Mouse (Mus musculus): ENCODE data around the gene Olfr906. TPM values are rescaled to one million over a fixed set of nuclear protein-coding genes. Genes with fewer than 3 reads are reported as not detected.

Olfr906 gene
- not detected for total RNA-seq (2021)
- long read RNA-seq, experiment 1: 0 reads
- long read RNA-seq, experiment 2: 0 reads

DNA sequence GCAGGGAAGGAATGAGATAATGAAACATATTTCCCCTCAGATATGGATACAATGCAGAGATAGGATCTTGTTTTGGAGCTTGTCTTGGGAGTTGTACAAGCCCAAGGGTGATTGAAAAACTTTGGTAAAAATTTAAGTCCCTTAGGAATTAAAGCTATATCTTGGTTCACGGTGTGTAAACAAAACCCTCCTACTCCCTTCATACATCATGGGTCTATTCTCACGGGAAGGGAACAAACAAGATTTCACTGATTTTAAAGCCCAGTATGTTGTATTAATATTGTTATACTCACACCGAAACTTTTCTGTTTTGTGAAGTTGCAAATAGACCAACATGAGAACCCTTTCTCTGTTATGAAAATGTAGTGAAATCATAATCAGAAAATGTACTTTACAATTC, at the start of gene Olfr906:
Olfr906 (plus strand) TSS at position 301 of the 400 bp plus-strand sequence.
- DNase-seq (ENCODE audit: low spot score): no peak

DNA sequence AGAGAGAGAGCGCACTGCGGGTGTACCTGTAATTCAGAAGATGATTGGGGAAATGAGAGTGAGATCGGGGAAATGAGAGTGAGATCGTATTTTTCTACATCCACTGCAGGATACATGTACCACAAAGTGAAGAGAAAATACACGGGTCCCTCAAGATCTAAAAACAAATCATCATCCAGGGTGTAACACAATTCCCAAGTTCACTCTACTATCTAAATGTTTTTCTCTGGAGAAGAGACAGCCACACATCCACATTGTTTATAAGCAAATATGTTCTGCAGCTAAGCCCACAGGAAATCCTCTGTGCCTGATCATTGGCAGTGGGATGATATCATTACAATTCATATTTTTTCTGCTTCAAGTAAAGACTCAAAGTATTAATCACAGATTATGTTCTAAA, 39.5 kb upstream of the Olfr906 start, which contains the start of gene Olfr902:
Olfr902 (plus strand) TSS at position 301 of the 400 bp plus-strand sequence.
- no peak for DNase-seq (ENCODE audit: low spot score)

DNA sequence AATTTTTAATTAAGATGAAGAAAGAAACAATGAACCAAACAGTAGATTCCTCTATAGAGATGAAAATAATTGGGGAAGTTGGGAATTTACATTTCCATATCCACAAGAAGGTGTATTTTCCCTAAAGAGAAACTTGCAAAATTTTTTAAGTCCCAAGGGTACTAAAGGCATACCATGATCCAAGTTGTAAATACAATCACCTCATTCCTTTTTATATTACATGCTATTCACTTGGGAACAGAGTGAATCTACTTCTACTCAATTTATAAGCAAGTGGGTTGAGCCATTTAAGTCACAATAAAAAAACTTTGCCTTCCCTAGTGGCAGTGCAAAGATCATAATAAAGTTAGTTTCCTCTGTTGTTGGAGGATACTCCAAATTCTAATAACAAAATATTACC, 24.0 kb upstream of the Olfr906 start, which contains the start of gene Olfr904:
Olfr904 (plus strand) TSS at position 301 of the 400 bp plus-strand sequence.
- DNase-seq (ENCODE audit: low spot score): no peak

DNA sequence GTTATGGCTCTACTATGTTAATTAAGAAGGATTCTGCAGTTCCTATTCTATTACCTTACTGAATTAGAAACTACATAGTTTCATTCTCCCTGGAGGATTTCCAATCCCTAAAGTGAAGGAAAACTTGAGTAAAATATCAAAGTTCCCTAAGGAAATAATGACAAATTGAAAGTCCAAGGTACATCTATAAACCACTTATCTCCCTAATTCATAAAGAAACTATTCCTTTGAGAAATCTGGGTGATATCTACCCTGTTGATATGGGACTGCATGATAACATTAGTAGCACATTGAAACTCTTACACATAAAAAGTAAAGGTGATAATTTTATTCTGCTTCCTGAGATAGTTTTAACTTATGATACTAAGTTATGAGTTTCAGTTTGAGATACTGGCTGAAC, 16.1 kb upstream of the Olfr906 start, which contains the start of gene Olfr905:
Olfr905 (plus strand) TSS at position 301 of the 400 bp plus-strand sequence.
- no peak for DNase-seq (ENCODE audit: low spot score)

DNA sequence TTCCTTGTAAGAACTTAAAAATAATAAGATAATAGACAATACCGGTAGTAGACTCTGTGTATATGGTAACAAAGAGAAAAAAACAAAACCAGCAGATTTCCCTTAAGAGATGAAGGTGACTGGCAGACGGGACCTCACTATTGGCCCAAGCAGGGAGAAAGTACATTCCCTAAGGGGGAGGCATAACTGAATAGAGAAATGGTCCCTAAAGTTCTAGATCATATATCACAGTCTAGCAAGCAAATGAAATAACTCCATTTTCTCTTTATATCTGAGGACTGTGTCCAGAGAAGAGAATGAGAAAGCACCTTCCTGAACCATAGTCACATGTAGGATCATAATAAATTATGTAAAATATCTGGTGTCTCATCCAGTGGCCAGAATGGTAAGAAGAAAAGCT, 8.6 kb downstream of the Olfr906 start, which contains the start of gene Olfr907:
Olfr907 (plus strand) TSS at position 301 of the 400 bp plus-strand sequence.
- DNase-seq (ENCODE audit: low spot score): no peak

DNA sequence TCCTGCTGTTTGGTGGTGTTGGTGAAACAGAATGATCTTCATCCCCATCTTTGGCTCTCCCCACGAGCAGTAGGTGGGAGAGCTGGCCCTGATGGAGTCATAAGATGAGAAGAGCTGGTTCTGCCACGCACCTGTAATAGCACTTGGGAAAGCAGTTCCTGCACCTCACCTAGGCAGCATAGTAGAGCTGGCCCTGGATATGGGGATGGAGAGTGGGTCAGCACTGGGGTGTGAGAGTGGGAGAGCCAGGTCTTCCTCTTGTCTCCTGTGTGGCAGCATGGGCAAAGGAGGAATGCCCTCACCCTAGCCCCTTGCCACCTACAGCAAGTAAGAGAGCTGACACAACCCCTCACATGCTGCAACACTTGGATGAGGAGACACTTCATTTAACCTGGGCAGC, 25.5 kb downstream of the Olfr906 start:
- DNase-seq (ENCODE audit: low spot score): no peak

DNA sequence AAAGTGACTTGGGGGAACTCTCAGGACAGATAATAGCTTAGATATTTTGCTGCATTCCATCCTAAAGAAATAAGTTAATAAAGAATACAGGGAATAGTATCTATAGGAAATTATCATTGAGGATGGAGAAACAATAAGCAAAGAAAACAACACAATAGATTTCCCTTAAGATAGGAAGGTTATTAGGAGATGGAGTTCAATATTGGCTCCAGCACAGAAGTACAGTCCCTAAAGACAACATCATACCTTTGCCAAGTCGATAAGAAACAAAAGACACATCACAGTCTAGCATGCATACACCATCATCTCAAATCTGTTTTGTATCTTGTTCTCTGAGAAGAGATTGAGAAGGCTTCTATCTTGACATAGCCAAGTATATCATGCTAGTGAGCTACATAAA, 34.4 kb downstream of the Olfr906 start, which contains the start of gene Olfr911-ps1:
Olfr911-ps1 (plus strand) TSS at position 301 of the 400 bp plus-strand sequence.
- no peak for DNase-seq (ENCODE audit: low spot score)

DNA sequence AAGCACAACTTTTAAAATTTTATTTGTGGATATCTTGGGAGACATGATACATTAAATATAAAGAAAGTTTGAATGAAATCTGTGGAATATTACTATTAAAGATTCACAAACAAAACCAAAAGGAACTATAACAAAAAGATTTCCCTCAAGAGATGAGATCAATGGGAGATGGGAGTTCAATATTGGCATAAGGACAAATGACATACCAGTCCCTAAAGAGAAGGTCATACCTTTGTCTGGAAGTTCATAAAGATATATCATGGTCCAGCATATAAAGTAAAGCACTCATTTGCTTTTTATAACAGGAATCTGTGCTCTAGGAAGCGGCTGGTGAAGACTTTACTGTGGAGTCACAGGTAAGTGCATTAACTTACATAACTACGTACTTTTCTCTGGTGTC, 50.7 kb downstream of the Olfr906 start, which contains the start of gene Olfr910:
Olfr910 (plus strand) TSS at position 301 of the 400 bp plus-strand sequence.
- no peak for DNase-seq (ENCODE audit: low spot score)

Other genes starting within 250 kb of the Olfr906 start
- gene Olfr143, start 234.3 kb upstream of the Olfr906 start, total RNA-seq (2021): not detected
- gene Olfr895, start 219.2 kb upstream of the Olfr906 start, total RNA-seq (2021): not detected
- gene Olfr896-ps1, start 196.0 kb upstream of the Olfr906 start, total RNA-seq (2021): not detected
- gene Olfr25, start 158.0 kb upstream of the Olfr906 start, total RNA-seq (2021): not detected
- gene Olfr898, start 138.7 kb upstream of the Olfr906 start, total RNA-seq (2021): not detected
- gene Olfr250, start 120.2 kb upstream of the Olfr906 start, total RNA-seq (2021): not detected
- gene Olfr251, start 110.0 kb upstream of the Olfr906 start, total RNA-seq (2021): not detected
- not detected for gene Olfr147, start 85.4 kb upstream of the Olfr906 start, total RNA-seq (2021)
- gene Olfr901, start 57.6 kb upstream of the Olfr906 start, total RNA-seq (2021): not detected
- not detected for gene Olfr902, start 39.4 kb upstream of the Olfr906 start, total RNA-seq (2021)
- gene Olfr904, start 23.9 kb upstream of the Olfr906 start, total RNA-seq (2021): not detected
- not detected for gene Olfr905, start 16.0 kb upstream of the Olfr906 start, total RNA-seq (2021)
- gene Olfr907, start 8.7 kb downstream of the Olfr906 start, total RNA-seq (2021): not detected
- gene Olfr911-ps1, start 34.5 kb downstream of the Olfr906 start, total RNA-seq (2021): not detected
- not detected for gene Olfr910, start 50.8 kb downstream of the Olfr906 start, total RNA-seq (2021)
- not detected for gene Olfr912, start 93.1 kb downstream of the Olfr906 start, total RNA-seq (2021)
- gene Olfr913, start 105.7 kb downstream of the Olfr906 start, total RNA-seq (2021): not detected
- gene Olfr914, start 118.0 kb downstream of the Olfr906 start, total RNA-seq (2021): not detected
- gene Olfr916, start 172.8 kb downstream of the Olfr906 start, total RNA-seq (2021): not detected
- gene Olfr917, start 178.8 kb downstream of the Olfr906 start, total RNA-seq (2021): not detected
- not detected for gene Olfr918, start 187.5 kb downstream of the Olfr906 start, total RNA-seq (2021)
- gene Olfr919, start 216.6 kb downstream of the Olfr906 start, total RNA-seq (2021): not detected
- 10 to 100 TPM; 12.9 to 14.9 TPM for gene Vwa5a, start 231.2 kb downstream of the Olfr906 start, total RNA-seq (2021)